22 mouse cellular contexts compared by ENCODE assay signal in genomic region chr14:105841888-105842287, GRCm38 (mm10). TPM values are rescaled to one million over a fixed set of nuclear protein-coding genes. Genes with fewer than 3 reads are reported as not detected.
DNase-seq lines count a peak whose midpoint lies in the region; ATAC-seq lines count a peak whose summit lies in the region.
"Had no signal": no experiment of that assay in that cellular context is flagged by ENCODE, and none has a peak within 500 bp of the region (broad histone marks: within the 10 kb centered on the region; RNA-seq: fewer than 3 reads in every experiment).

No protein-coding gene starts in this region.

- no peak overlapping the region for H3K27ac ChIP-seq in kidney, embryonic 16.5 days (ENCODE audit: low read length)
- 0 out of 2 replicates have a peak overlapping the region, but pooled peaks have one; percentile 4 for H3K27ac ChIP-seq in macrophage
- H3K27ac ChIP-seq in liver, embryonic 11.5 days (ENCODE audit: low read depth, low read length) = no peak overlapping the region
- H3K27ac ChIP-seq: embryonic facial prominence, embryonic 10.5 days; forebrain, embryonic 13.5 days; heart, adult 2 months; heart, embryonic 15.5 days; hindbrain, embryonic 13.5 days; hindbrain, postnatal 0 days had no signal

- no peak for DNase-seq in kidney, postnatal 10 days
- DNase-seq in 416B (ENCODE audit: low read depth) = peak; percentile 16
- DNase-seq in Muller cell, postnatal 12 days (ENCODE audit: inconsistent ontology term) = peak; percentile 31
- no peak for DNase-seq in lung, adult 18-20 months
- no peak for DNase-seq in liver, embryonic 11.5 days (ENCODE audit: low spot score)
- DNase-seq: adrenal gland, postnatal 10 days; cerebellum, adult 11-12 months; cerebellum, adult 9-11 months; cerebellum, postnatal 36 days; forebrain, postnatal 0 days; gastrocnemius, postnatal 36 days; heart, adult 2 months; heart, postnatal 14 days had no signal

- peak; percentile 76; the same call in 1 of the 2 replicates for ATAC-seq in kidney, embryonic 16.5 days (ENCODE audit: low FRiP score, low TSS enrichment)
- ATAC-seq in liver, embryonic 11.5 days (replicated peaks; ENCODE audit: low FRiP score) = no peak
- ATAC-seq: forebrain, embryonic 13.5 days; forebrain, postnatal 0 days; hindbrain, postnatal 0 days had no signal

- H3K79me2 ChIP-seq in macrophage (ENCODE audit: inconsistent target) = no peaks in the 10 kb centered on the region

- H3K36me3 ChIP-seq in kidney, embryonic 16.5 days (ENCODE audit: insufficient read depth, low read length) = no peaks in the 10 kb centered on the region
- H3K36me3 ChIP-seq in macrophage (ENCODE audit: inconsistent target) = no peaks in the 10 kb centered on the region
- no peaks in the 10 kb centered on the region for H3K36me3 ChIP-seq in liver, embryonic 11.5 days (ENCODE audit: control insufficient read depth, insufficient read depth, low read length)
- H3K36me3 ChIP-seq: embryonic facial prominence, embryonic 10.5 days; heart, embryonic 15.5 days; hindbrain, embryonic 13.5 days had no signal

- H3K27me3 ChIP-seq in kidney, embryonic 16.5 days (ENCODE audit: insufficient read depth, low read length) = no peaks in the 10 kb centered on the region
- no peaks in the 10 kb centered on the region for H3K27me3 ChIP-seq in liver, embryonic 11.5 days (replicated peaks; ENCODE audit: control insufficient read depth, insufficient read depth, low read length)
- H3K27me3 ChIP-seq: forebrain, embryonic 13.5 days; heart, embryonic 15.5 days; hindbrain, embryonic 13.5 days had no signal

- H3K9me3 ChIP-seq in kidney, embryonic 16.5 days (ENCODE audit: low read length) = no peaks in the 10 kb centered on the region
- no peaks in the 10 kb centered on the region for H3K9me3 ChIP-seq in liver, embryonic 11.5 days (ENCODE audit: control insufficient read depth, low read length)
- H3K9me3 ChIP-seq: embryonic facial prominence, embryonic 10.5 days; forebrain, embryonic 13.5 days; heart, embryonic 15.5 days; hindbrain, embryonic 13.5 days had no signal

- no peak overlapping the region for H3K4me3 ChIP-seq in kidney, embryonic 16.5 days (ENCODE audit: low read length)
- no peak overlapping the region for H3K4me3 ChIP-seq in macrophage (ENCODE audit: inconsistent target)
- no peak overlapping the region for H3K4me3 ChIP-seq in liver, embryonic 11.5 days (ENCODE audit: low read depth, low read length)
- H3K4me3 ChIP-seq: embryonic facial prominence, embryonic 10.5 days; forebrain, embryonic 13.5 days; heart, adult 2 months; heart, embryonic 15.5 days; hindbrain, embryonic 13.5 days had no signal

- H3K4me1 ChIP-seq in kidney, embryonic 16.5 days (ENCODE audit: insufficient read depth, low read length) = no peaks in the 10 kb centered on the region
- no peaks in the 10 kb centered on the region for H3K4me1 ChIP-seq in liver, embryonic 11.5 days (replicated peaks; ENCODE audit: control insufficient read depth, insufficient read depth, low read length)
- H3K4me1 ChIP-seq: embryonic facial prominence, embryonic 10.5 days; forebrain, embryonic 13.5 days; heart, embryonic 15.5 days; hindbrain, embryonic 13.5 days had no signal

- no peak overlapping the region for H3K9ac ChIP-seq in kidney, embryonic 16.5 days (replicated peaks; ENCODE audit: low read length)
- H3K9ac ChIP-seq in liver, embryonic 11.5 days (ENCODE audit: low read depth, low read length) = no peak overlapping the region
- H3K9ac ChIP-seq: forebrain, embryonic 13.5 days; forebrain, postnatal 0 days; heart, embryonic 15.5 days; hindbrain, embryonic 13.5 days had no signal

- no peak overlapping the region for H3K4me2 ChIP-seq in kidney, embryonic 16.5 days (replicated peaks; ENCODE audit: low read depth, low read length)
- no peak overlapping the region for H3K4me2 ChIP-seq in liver, embryonic 11.5 days
- H3K4me2 ChIP-seq: forebrain, embryonic 13.5 days; heart, embryonic 11.5 days; heart, embryonic 15.5 days; hindbrain, embryonic 13.5 days had no signal

RNA-seq across cellular contexts. Expression of gene Spry2, which starts 54.7 kb away (rescaled TPM):
- polyA plus RNA-seq in kidney, embryonic 16.5 days (2015; fragmentation: Nextera tagmentation; extraction: Ambion mirVana) = 40.1 and 49.0 TPM in 2 replicates
- total RNA-seq in macrophage (2018; cell fraction: chromatin; rRNA removed) = 10 to 100 TPM in 1 of 26 experiments, 1 to 10 TPM in 25; 1.1 to 13.1 (median 3.9) TPM
- total RNA-seq in macrophage (2018; cell fraction: cytosol; rRNA removed) = 10 to 100 TPM in 3 of 26 experiments, 1 to 10 TPM in 23; 1.3 to 14.4 (median 4.5) TPM
- total RNA-seq in macrophage (2018; cell fraction: nucleus; rRNA removed) = 10 to 100 TPM in 7 of 26 experiments, 1 to 10 TPM in 19; 3.2 to 23.0 (median 5.9) TPM
- 2.3 to 14.3 TPM (median 3.0 TPM) in 3 replicates for polyA plus RNA-seq in macrophage (2018)
- polyA plus RNA-seq in liver, embryonic 11.5 days (2014; fragmentation: Nextera tagmentation; extraction: Ambion mirVana) = 13.5 and 15.3 TPM in 2 replicates
- total RNA-seq: MEL had no signal

Comparison
In these comparisons a context has a peak if more than half of its experiments do, and no peak if none do; other contexts are left out.
1. DNase-seq: peak in 416B (single experiment) and Muller cell, postnatal 12 days (single experiment); none in kidney, postnatal 10 days (single experiment), lung, adult 18-20 months (0 of 2) and liver, embryonic 11.5 days (single experiment).